Mouse (Mus musculus) adrenal gland, postnatal 14 days (tissue): Measurements from ENCODE around the gene Hbb-bh1. TPM values are rescaled to one million over a fixed set of nuclear protein-coding genes. Genes with fewer than 3 reads are reported as not detected.
A peak's percentile ranks its signal among the peaks of the same experiment; 100 is the strongest.
"Not testable (repeated sequence)": the region's sequence is repeated elsewhere in the genome, so short reads cannot be mapped to it uniquely, and the experiment has no call there.

ENCODE experiments used
- DNase-seq: peaks from one replicate; pipeline ENCODE4 v3.0.0; 2021; ENCODE audit warnings: mixed read lengths
- total RNA-seq: library from RNA; stranded (reverse); gene quantifications from 2 replicates; pipeline ENCODE4 v1.2.3, GENCODE M21; 2021

The Hbb-bh1 gene
- total RNA-seq, 1 experiment from 2014 or later, result not detected

- no peak for DNase-seq
These were observed 30.8 kb downstream of the Hbb-bh1 start for GRCm38 (mm10) chr7:103812174-103812573.

- no peak for DNase-seq
These were observed 31.6 kb downstream of the Hbb-bh1 start for GRCm38 (mm10) chr7:103811223-103811845.

- no peak for DNase-seq
These were observed 32.2 kb downstream of the Hbb-bh1 start for GRCm38 (mm10) chr7:103810746-103811145.

GRCm38 (mm10) chr7:103810296-103810695 is 32.7 kb downstream of the Hbb-bh1 start:
- no peak for DNase-seq

DNA sequence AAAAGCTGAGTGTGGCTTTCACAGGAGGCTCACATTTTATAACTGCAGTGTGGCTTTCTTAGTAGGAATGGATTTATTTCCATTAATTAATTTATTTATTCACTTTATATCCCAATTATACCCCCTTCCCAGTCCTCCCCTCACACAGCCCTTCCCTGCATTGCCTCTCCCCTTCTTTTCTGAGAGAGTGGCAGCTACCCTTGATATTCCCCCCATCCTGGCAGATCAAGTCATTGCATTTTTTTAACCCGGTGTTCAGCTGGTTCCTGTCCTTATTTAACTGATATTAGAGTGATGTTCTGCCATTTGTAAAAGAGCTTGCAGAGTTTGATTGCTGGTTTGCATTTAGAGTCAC is 33.2 kb downstream of the Hbb-bh1 start:
- no peak for DNase-seq

GRCm38 (mm10) chr7:103808971-103809800 is 33.8 kb downstream of the Hbb-bh1 start:
- no peak for DNase-seq

DNA sequence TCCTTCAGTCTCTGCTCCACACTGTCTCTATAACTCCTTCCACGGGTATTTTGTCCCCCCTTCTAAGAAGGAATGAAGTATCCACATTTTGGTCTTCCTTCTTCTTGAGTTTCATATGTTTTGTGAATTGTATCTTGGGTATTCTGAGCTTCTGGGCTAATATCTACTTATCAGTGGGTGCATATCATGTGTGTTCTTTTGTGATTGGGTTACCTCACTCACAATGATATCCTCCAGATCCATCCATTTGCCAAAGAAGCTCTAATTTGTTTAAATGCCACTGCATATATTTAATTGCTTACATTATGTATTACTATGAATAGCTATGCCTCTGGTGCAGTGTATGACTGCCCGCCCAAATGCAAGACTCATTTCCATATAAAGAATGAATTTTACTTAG is 34.8 kb downstream of the Hbb-bh1 start:
- DNase-seq, result not testable (repeated sequence)

DNA sequence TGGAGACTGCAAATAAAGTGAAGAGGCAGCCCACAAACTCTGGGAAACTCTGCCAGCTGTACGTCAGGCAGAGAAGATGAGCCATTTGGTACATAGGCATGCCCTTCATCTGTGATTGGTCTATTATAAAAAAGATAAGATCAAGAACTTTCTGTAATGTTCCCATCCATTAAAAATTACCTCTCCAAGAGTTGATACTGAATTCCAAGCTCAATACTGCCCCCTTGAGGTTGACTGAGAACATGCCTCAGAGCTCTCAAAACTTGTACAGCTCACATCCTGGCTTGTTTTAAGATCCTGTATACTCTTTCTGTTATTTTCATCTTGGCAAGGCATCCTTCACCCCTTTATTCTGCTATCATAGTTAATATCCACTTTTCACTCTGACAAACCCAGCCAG is 36.1 kb downstream of the Hbb-bh1 start:
- DNase-seq, result peak; percentile 30

- DNase-seq, result no peak
These were observed 50.1 kb downstream of the Hbb-bh1 start for GRCm38 (mm10) chr7:103792669-103793388.

DNA sequence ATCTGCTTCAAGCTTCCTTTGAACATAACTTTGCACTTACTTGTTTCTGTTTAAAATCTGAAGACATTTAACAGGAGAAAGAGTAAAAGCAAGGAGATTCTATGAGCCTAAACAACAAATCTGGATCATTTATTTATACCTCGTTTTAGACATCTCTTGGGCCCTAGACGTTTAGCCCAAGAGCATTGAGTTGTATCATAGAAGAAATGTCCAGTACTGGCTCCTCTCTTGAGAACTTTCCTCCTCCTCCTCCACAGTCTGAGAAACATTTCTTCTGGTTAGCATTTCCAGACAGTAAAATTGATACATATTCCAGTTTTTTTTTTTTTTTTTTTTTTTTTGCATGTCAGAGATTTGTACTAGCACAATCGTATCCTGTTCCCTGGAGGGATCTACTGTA is 51.2 kb downstream of the Hbb-bh1 start, which contains the start of gene Olfr67:
Gene Olfr67, minus strand, starts transcription at position 101 of the 400 bp plus-strand sequence.
- no peak for DNase-seq

Other genes with a start within 250 kb of the Hbb-bh1 start
- gene Olfr619, start 242.6 kb downstream of the Hbb-bh1 start, total RNA-seq, result not detected in 2 replicates
- gene Olfr620, start 230.6 kb downstream of the Hbb-bh1 start, total RNA-seq, result not detected in 2 replicates
- not detected in 2 replicates for gene Olfr622, start 200.5 kb downstream of the Hbb-bh1 start, total RNA-seq
- not detected in 2 replicates for gene Olfr623, start 179.5 kb downstream of the Hbb-bh1 start, total RNA-seq
- gene Olfr624, start 172.0 kb downstream of the Hbb-bh1 start, total RNA-seq, result 0.04 TPM in 1 of 2 replicates, not detected in the other
- gene Olfr625-ps1, start 160.4 kb downstream of the Hbb-bh1 start, total RNA-seq, result not detected in 2 replicates
- gene Olfr243, start 128.5 kb downstream of the Hbb-bh1 start, total RNA-seq, result not detected in 2 replicates
- not detected in 2 replicates for gene Olfr628, start 112.8 kb downstream of the Hbb-bh1 start, total RNA-seq
- gene Olfr629, start 98.2 kb downstream of the Hbb-bh1 start, total RNA-seq, result not detected in 2 replicates
- not detected in 2 replicates for gene Olfr630, start 85.8 kb downstream of the Hbb-bh1 start, total RNA-seq
- gene Olfr69, start 71.6 kb downstream of the Hbb-bh1 start, total RNA-seq, result not detected in 2 replicates
- gene Olfr68, start 63.5 kb downstream of the Hbb-bh1 start, total RNA-seq, result not detected in 2 replicates
- not detected in 2 replicates for gene Olfr67, start 51.3 kb downstream of the Hbb-bh1 start, total RNA-seq
- 1,182 and 1,430 TPM in 2 replicates for gene Hbb-bt, start 29.2 kb downstream of the Hbb-bh1 start, total RNA-seq
- 8,688 and 11,965 TPM in 2 replicates for gene Hbb-bs, start 15.1 kb downstream of the Hbb-bh1 start, total RNA-seq
- gene Hbb-bh2, start 2.6 kb downstream of the Hbb-bh1 start, total RNA-seq, result not detected in 2 replicates
- gene Hbb-y, start 10.1 kb upstream of the Hbb-bh1 start, total RNA-seq, result not detected in 2 replicates
- gene Olfr66, start 43.1 kb upstream of the Hbb-bh1 start, total RNA-seq, result not detected in 2 replicates
- not detected in 2 replicates for gene Olfr64, start 51.3 kb upstream of the Hbb-bh1 start, total RNA-seq
- gene Olfr65, start 60.3 kb upstream of the Hbb-bh1 start, total RNA-seq, result not detected in 2 replicates
- gene Olfr631, start 85.7 kb upstream of the Hbb-bh1 start, total RNA-seq, result not detected in 2 replicates
- not detected in 2 replicates for gene Olfr632, start 91.2 kb upstream of the Hbb-bh1 start, total RNA-seq
- gene Olfr633, start 101.3 kb upstream of the Hbb-bh1 start, total RNA-seq, result not detected in 2 replicates
- gene Olfr635, start 128.0 kb upstream of the Hbb-bh1 start, total RNA-seq, result not detected in 2 replicates
- not detected in 2 replicates for gene Olfr638, start 155.6 kb upstream of the Hbb-bh1 start, total RNA-seq
- gene Olfr639, start 174.1 kb upstream of the Hbb-bh1 start, total RNA-seq, result not detected in 2 replicates
- gene Olfr640, start 182.4 kb upstream of the Hbb-bh1 start, total RNA-seq, result not detected in 2 replicates
- gene Olfr641, start 192.3 kb upstream of the Hbb-bh1 start, total RNA-seq, result not detected in 2 replicates
- gene Olfr642, start 209.5 kb upstream of the Hbb-bh1 start, total RNA-seq, result not detected in 2 replicates
- gene 4930516K23Rik, start 218.3 kb upstream of the Hbb-bh1 start, total RNA-seq, result not detected in 2 replicates
- gene Olfr644, start 228.7 kb upstream of the Hbb-bh1 start, total RNA-seq, result not detected in 2 replicates
- not detected in 2 replicates for gene Olfr645, start 242.3 kb upstream of the Hbb-bh1 start, total RNA-seq